Mouse (Mus musculus): ENCODE results near the gene St3gal3.

St3gal3 gene

GRCm38 (mm10) chr4:117918261-117918660 is 216.5 kb downstream of the St3gal3 start:
- DNase-seq: no peak

GRCm38 (mm10) chr4:117917847-117918246 is 216.9 kb downstream of the St3gal3 start:
- no peak for DNase-seq

- no peak for DNase-seq
Observed at GRCm38 (mm10) chr4:117917402-117917801, 217.3 kb downstream of the St3gal3 start.

GRCm38 (mm10) chr4:117916386-117916785 is 218.3 kb downstream of the St3gal3 start:
- no peak for DNase-seq

GRCm38 (mm10) chr4:117915489-117916105 is 219.1 kb downstream of the St3gal3 start:
- no peak for DNase-seq

GRCm38 (mm10) chr4:117914591-117915442 is 219.9 kb downstream of the St3gal3 start, which contains the start of gene Ipo13:
Gene Ipo13 (minus strand): TSS chr4:117914999.
- DNase-seq: peak; percentile 93 to 95

- peak; percentile 72 to 78 for DNase-seq
Observed at GRCm38 (mm10) chr4:117914031-117914430, 220.7 kb downstream of the St3gal3 start.

- peak; percentile 94 to 95 for DNase-seq
Observed at GRCm38 (mm10) chr4:117913421-117913820, 221.3 kb downstream of the St3gal3 start.

GRCm38 (mm10) chr4:117912685-117913273 is 221.9 kb downstream of the St3gal3 start:
- peak in 1 of 2 experiments; percentile 50 for DNase-seq

- DNase-seq: peak; percentile 75 to 76
Observed at GRCm38 (mm10) chr4:117912131-117912561, 222.6 kb downstream of the St3gal3 start.

- peak in 1 of 2 experiments; percentile 55 for DNase-seq
Observed at GRCm38 (mm10) chr4:117908834-117909453, 225.8 kb downstream of the St3gal3 start.

- DNase-seq: no peak
Observed at GRCm38 (mm10) chr4:117906196-117906595, 228.5 kb downstream of the St3gal3 start.

- DNase-seq: peak in 1 of 2 experiments; percentile 63
Observed at GRCm38 (mm10) chr4:117904761-117905160, 230.0 kb downstream of the St3gal3 start.

- no peak for DNase-seq
Observed at GRCm38 (mm10) chr4:117904094-117904493, 230.6 kb downstream of the St3gal3 start.

- DNase-seq: no peak
Observed at GRCm38 (mm10) chr4:117898111-117898510, 236.6 kb downstream of the St3gal3 start.

GRCm38 (mm10) chr4:117896031-117896430 is 238.7 kb downstream of the St3gal3 start:
- DNase-seq: peak; percentile 83 to 84

GRCm38 (mm10) chr4:117895339-117895738 is 239.4 kb downstream of the St3gal3 start:
- peak in 1 of 2 experiments; percentile 40 for DNase-seq

GRCm38 (mm10) chr4:117894601-117895000 is 240.1 kb downstream of the St3gal3 start:
- DNase-seq: no peak

GRCm38 (mm10) chr4:117893376-117893775 is 241.3 kb downstream of the St3gal3 start:
- peak in 1 of 2 experiments; percentile 12 for DNase-seq

- peak; percentile 86 to 91 for DNase-seq
Observed at GRCm38 (mm10) chr4:117891738-117892161, 243.0 kb downstream of the St3gal3 start, which contains the start of gene Dph2. Gene Dph2 (minus strand): TSS chr4:117892032.

GRCm38 (mm10) chr4:117890750-117891149 is 244.0 kb downstream of the St3gal3 start:
- DNase-seq: no peak

GRCm38 (mm10) chr4:117890031-117890430 is 244.7 kb downstream of the St3gal3 start:
- DNase-seq: no peak

- no peak for DNase-seq
Observed at GRCm38 (mm10) chr4:117889471-117889870, 245.2 kb downstream of the St3gal3 start.

Data from cerebellum, postnatal 14 days (tissue).